Mouse (Mus musculus) G1E-ER4 (cell line): ENCODE measurements around the gene Pgap1. TPM values are rescaled to one million over a fixed set of nuclear protein-coding genes. Genes with fewer than 3 reads are reported as not detected.

ENCODE experiments used
- GATA1 ChIP-seq: IDR thresholded peaks from one replicate; pipeline ENCODE4 v1.8.0; 2012; ENCODE audit warnings: low read length, inconsistent platforms
- polyA plus RNA-seq: library from polyadenylated mRNA; stranded (reverse); fragments of >175 nt; gene quantifications from 2 replicates; pipeline ENCODE4 v1.2.3, GENCODE M21; 2012

Gene Pgap1
- not detected in 2 replicates for polyA plus RNA-seq

DNA sequence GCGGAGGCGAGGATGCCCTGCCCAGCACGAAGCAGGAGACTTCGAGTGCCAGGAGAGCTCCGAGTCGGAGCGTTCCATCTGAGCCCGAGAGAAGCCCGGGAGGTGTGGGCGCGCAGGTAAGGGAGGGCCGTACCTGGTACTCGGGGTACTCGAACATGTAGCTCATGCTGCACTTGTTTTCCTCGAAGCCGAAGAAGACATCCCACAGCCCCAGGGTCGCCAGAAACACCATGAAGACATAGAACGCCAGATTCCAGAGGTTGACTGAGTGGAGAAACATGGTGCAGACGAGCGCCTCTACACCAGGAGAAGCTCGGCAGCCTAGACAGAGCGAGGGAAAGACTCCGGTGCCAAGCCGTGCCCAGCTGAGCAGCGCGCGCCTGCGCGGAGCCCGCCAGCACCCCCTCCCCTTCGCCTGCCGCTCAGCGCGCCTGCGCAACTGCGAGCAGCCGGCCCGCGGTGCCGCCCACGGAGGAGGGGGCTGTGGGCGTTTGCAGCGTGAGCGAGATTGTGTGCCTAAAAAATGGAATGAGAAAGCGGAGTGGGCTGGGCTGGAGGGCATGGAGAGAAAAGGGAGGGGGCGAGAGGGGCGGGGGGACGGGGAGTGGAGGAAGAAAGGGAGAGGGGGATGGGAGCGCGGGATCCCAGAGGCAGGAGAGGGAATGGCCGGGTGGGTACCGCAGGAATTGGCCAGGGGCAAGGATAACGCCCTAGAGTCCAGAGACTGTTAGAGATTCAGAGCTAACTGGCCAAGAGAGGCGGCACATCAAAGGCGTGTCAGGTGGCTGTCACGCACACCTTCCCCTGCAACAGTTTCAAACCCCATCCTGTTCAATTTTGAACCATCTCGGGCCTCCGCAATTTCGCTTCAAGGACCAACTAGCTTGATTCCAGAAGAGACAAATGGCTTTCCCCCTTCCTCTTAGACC lies at the start of gene Pgap1:
Gene Pgap1 (minus strand): TSS at position 384 of the 929 bp plus-strand sequence.
- TF ChIP-seq GATA1: no peak

DNA sequence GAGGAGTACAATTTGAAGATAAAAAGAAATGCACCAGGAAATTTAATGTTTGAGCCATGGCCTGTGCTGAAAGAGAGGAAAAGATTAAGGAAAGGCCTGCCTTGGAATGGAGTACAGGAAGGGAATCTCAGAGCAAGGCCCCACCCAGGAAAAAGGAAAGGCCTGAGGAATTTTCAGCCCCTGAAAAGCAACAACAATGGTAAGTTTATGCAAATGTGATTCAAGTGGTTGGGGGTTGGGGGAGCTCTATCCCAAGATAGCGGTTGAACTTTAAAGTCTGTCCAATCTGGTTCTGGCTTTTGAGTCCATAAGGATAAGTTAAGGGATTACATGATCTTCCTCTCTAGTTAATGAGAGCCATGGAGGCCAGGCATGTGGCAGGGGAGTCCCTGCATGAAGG lies 49.5 kb upstream of the Pgap1 start:
- no peak for TF ChIP-seq GATA1

DNA sequence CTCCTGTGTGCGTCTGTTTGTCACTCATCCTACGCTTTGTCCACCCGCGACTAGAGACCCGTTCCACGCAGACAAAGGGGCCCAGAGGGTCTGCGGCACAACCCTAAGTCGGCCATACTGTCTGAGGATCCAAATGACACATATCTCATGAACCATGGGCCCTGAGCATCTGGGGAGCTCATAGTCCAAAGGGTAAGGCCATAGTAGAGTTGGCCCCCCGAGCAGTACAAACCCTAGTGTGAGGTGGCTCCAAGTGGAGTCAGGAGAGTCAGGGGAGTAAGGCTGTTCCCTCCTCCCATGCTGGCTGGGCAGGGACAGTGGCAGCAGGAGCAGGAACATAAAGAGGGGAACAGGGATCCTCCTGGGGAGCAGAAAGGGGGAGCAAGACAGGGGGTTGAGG lies 44.2 kb upstream of the Pgap1 start:
- TF ChIP-seq GATA1: no peak

DNA sequence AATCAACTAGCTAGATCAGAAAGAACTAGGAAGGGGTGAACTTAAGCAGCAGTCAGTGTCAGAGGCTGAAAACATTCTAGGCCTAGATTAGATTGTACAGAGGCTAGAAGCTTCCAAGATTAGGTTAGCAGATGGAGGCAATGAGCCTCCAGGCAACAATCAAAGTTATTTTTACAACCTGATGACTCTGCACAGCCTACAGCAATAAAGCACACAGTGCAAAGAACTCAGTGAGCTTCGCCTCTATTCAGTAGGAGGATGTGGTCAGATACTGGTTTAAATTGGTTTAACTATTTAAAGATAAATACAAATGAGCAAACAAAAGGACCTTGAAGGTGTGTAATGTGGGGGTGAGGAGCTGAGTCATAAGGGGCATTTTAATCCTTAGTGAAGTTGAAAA lies 42.8 kb upstream of the Pgap1 start:
- no peak for TF ChIP-seq GATA1

DNA sequence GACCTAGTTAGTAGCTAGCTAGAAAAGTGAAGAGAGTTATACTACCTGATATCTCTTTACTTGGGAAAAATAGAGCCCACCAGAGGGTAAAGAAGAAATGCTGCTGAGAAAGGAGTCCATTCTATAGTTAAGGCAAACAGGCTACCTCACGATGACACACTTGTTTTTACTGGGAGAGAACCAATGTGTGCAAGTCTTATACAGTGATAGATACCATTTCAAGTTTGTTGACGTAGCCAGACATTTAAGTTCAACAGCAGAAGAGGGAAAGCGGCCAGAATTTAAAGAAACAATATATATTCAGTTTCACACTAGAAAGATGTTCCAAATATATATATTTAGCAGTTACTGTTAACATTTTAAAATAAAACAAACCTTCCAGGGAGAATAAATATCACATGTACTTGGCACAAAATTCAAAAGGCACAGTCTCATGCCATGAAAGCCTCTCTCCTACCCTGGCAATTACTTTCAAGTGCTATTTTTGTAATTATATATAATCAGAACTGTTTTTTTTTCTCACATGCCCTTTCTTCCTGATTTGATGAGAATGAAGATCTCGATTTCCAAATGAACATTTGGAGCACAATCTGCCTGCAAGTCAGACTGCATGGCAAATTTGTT lies 40.2 kb upstream of the Pgap1 start:
- TF ChIP-seq GATA1: no peak

DNA sequence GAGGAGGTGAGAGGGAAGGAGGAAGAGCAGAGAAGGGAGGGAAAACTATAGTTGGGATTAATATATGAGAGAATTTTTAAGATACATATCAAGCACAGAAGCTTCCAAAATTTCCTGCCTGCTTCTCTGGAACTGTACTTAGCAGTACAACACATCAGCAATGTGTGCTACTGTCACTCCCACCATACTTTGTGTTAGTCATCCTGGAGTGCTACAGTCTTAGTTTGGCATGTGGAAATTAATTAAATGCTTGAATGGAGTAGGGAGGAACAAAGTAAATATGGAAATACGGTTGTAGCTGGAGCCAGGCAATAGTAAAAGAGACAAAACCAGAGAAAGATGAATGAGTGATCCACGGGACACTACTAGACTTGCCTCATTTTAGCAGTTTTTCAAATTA lies 38.7 kb upstream of the Pgap1 start:
- no peak for TF ChIP-seq GATA1

DNA sequence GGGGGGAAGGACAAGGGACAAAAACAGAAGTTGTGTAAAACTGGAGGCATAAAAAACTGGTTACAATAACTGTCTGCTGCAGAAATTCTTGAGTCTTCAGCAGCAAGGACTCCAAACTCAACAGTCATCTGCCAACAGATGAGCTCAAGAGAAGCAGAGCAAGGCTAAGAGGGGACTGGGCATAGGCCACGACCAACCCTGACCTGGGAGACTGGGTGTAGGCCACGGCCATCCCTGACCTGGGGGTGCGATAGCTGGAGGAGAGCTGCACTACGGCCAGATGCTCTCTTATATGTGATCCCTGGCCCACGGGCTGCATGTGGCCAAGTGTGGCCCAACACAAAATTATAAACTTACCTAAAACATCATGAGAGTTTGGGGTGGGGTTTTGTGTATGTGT lies 29.6 kb upstream of the Pgap1 start:
- TF ChIP-seq GATA1: no peak

DNA sequence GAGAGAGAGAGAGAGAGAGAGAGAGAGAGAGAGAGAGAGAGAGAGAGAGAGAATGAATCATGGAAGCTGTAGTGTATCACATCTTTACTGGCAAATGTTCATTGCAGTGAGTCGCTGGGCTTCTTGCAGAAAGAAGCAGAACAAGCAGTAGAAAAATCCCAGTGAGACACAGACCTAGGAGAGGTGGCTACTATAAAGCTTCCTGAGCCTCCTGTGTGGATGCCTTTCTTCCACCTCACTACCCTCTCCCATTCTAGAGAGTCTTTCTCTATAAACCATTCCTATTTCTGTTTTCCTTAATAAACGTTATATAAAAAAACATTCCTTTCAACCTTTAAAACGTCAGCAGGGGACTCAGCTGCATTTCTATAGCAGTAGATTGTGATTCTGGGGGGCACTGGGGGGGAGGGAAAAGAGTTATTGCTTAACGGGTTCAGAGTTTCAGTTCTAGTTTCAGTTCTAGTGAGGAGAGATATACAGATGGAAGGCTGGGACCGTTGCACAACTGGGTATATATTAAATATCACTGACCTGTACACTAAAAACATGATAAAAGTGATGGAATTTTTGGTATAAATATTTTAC lies 28.6 kb upstream of the Pgap1 start:
- no peak for TF ChIP-seq GATA1

DNA sequence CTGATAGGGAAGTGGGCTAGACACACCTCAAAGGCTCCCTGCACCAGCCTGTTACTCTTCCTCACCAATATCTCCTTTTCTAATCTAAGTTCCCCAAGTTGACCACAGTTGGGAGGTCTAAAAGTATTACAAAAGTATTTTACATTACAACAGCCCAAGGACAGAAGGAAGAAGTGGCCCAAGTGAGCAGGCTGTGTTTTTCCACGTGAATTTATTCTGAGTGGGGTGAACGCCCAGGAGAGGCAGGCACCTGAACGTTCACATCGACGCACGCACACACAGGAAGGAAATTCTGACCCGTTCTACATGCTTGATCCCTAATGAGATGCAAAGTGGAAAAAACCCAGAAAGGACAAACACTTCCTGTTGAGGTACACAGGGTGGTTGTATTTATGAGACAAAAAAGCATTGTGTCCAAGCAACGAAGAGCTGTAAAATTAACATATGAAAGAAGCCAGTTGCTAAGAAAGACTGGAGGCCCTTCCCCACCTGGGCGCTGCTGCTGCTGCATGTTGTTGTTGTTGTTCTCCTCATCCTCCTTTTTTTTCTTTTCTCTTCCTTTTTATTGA lies 27.9 kb upstream of the Pgap1 start:
- no peak for TF ChIP-seq GATA1

DNA sequence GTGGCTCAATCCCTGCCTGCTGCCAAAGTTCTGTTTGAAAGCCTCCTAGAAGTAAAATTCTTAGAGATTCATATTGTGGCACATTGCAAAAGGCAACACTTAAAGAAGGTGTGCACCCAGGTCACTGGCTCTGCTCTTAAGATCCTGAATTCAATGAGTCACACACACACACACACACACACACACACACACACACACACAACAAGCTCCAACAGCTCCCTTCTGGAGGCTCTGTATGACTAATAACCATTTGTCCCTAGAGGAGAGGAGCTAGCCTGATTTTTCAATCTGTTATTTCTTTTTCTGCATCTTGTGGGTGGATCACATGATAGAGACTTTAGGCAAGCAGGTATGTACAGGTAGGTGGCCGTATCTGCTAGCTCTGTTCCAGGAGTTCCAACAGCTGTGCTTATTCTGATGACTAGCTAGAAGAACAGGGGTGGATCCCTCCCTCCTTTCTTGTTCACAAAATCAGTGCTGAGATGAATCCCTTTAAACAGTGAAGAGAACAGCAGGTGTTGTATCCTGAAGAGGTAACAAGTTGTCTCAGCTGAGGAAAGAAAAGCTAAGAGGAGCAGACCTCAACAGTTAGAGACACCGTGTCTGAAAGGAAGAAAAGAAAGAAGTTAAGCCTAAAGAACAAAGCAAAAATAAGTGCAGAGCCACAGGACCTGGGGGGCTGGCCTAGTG lies 27.2 kb upstream of the Pgap1 start:
- TF ChIP-seq GATA1: no peak

DNA sequence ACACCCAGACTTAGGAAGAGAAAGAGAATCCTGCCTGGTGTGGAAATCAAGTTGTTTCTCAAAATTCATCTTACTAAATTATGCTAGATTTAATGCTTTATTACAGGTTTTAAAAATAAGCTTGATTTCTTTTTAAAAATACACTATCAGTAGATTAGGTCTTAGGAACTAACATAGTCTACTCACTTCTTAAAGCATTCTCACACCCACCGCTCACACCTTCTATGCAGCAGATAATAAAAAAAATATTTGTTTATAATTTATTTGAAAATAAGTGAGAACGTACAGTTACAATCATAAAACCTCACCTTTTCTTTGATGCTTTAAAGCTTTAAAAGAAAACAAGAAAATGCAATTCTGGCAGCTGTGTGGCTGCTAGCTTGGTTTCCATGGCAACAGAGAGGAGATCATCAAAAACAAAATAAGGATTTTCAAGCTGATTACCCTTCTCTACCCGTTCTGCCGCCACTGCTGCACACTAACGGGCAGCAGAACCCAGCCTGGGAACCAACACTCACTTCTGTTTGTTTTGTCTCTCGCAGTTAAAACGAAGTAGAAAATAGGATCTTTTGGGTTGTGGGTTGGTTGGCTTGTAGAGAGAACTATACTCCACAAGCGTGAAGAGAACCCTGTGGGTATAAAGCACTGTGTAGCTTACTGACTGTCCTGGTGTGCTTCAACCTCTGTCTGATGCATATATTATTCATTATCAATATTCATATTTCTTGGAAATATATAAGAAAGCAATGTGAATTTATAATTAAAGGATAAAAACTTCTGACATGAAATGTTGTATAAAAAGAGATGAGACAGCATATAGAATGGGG lies 21.1 kb upstream of the Pgap1 start:
- TF ChIP-seq GATA1: no peak

DNA sequence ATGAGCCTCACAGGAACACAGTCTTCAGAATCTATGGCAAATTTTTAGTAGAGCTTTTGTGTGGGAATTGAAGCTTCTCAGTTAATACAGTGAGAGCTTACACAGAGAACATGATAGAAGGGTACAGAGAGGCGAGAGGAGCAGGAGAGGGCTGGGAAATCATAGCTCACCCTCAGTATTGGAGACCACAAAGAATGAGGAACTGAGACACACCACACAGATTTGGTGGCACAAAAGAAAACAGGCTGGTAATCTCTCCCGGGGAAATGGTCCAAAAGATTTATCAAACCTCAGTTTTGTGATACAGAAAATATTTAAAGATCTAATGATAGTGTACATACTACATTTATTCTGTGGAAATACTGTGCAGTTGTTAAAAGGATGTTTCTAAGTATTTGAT lies 11.6 kb upstream of the Pgap1 start:
- TF ChIP-seq GATA1: no peak

DNA sequence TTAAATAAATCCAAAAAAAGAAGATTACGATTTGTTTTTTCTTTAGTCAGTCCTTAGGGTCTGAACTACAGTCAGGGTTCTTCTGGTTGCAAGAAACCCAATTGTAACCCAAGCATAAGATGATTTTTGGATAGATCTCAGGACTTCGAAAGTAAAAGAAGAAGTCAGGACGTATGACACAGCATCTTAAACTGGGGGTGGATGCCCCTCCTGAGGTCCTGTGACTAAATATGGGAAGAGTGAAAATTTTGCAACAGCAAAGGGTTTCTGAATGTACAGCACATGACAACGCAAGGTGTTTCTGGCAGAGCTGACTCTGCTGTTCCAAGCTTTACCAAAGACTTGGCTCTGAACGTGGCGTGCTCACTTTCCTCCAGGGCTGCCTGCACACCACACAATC lies 6.4 kb upstream of the Pgap1 start:
- no peak for TF ChIP-seq GATA1

DNA sequence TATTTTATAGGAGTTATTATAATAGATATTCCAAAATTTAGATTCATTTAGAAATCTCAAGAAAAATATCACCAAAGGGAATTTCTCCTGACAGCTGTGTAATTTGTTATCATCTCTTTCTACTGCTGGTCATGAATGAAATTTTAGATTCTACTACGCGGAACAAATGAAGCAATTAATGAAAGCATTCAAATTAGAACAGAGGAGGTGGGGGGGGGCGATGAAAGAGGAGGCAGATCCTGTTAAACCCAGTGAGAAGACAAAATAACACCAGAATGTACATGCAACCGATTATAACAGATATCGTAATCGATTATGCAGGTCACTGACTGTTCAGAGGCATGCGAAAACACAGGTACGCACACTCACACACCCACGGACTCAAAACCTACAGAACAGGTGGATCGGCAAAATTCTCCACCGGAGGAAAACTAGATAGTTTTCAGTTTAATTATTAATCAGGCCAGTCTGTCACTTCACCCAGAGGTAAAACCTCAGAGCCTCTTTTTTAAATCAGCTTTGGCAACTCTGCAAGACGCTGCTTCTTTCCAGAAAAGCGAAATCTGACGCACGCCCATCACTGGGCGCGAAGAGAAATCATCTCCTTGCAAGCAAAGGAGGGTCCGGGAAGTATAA lies 780 bp downstream of the Pgap1 start:
- TF ChIP-seq GATA1: no peak
